Mouse (Mus musculus) spleen, adult 2 months (tissue): ENCODE data around the gene L3mbtl3. TPM values are rescaled to one million over a fixed set of nuclear protein-coding genes. Genes with fewer than 3 reads are reported as not detected.

ENCODE experiments used
- DNase-seq, 2 experiments: peaks; one replicate each; pipeline versions ENCODE4 v3.0.0 to v3.0.0-alpha.2; 2012 to 2021; ENCODE audit warnings: low spot score in 2 of 2, low read depth in 1 of 2
- H3K27ac ChIP-seq: fragments of 200-500 bp; 2 replicates; pipeline ENCODE4 v1.5.1; 2012; ENCODE audit warnings: low read length, inconsistent platforms; ENCODE audit not compliant: insufficient read depth
- H3K27me3 ChIP-seq: fragments of 200-500 bp; 2 replicates; pipeline ENCODE4 v1.6.1; 2012; ENCODE audit warnings: mild to moderate bottlenecking, moderate library complexity, low read length, inconsistent platforms; ENCODE audit not compliant: control insufficient read depth, insufficient read depth
- H3K36me3 ChIP-seq: fragments of 200-500 bp; 2 replicates; pipeline ENCODE4 v1.6.1; 2012; ENCODE audit warnings: mild to moderate bottlenecking, low read length, inconsistent platforms; ENCODE audit not compliant: control insufficient read depth, insufficient read depth
- H3K4me1 ChIP-seq: fragments of 200-500 bp; 2 replicates; pipeline ENCODE4 v1.6.1; 2011; ENCODE audit warnings: inconsistent platforms; ENCODE audit not compliant: control insufficient read depth, insufficient read depth, insufficient read length
- H3K4me3 ChIP-seq: fragments of 200-500 bp; 2 replicates; pipeline ENCODE4 v1.5.1; 2011; ENCODE audit warnings: mild to moderate bottlenecking, inconsistent platforms; ENCODE audit not compliant: insufficient read depth, insufficient read length; ENCODE audit errors: extremely low read depth
- CTCF ChIP-seq: fragments of 200-500 bp; IDR thresholded peaks from 2 replicates; pipeline ENCODE4 v1.5.1; 2011; ENCODE audit warnings: mild to moderate bottlenecking, inconsistent platforms; ENCODE audit not compliant: insufficient read depth, insufficient read length, insufficient replicate concordance; ENCODE audit errors: extremely low read depth
- POLR2A ChIP-seq: fragments of 200-500 bp; IDR thresholded peaks from 2 replicates; pipeline ENCODE4 v1.6.1; 2011; ENCODE audit warnings: low read depth, low read length, inconsistent platforms
- WGBS: fragments of 180-500 bp; shearing (Covaris S2); methylation state at CpG from one replicate; pipeline ENCODE4 v1.1.7; 2018; 5-methylcytosine and 5-hydroxymethylcytosine counted together
- polyA plus RNA-seq: library from polyadenylated mRNA; depleted of rRNA; stranded (reverse); fragments of >200 nt; gene quantifications from 2 replicates; pipeline ENCODE4 v1.2.3, GENCODE M21; 2012

The L3mbtl3 gene
- polyA plus RNA-seq, 1 experiment = 5.4 TPM

- peak in 1 of 2 experiments; percentile 65 for DNase-seq
- no peaks in the 10 kb centered on the region for H3K36me3 ChIP-seq
- WGBS = under 1% methylated on average over 57 of the region's 71 CpGs
- no peaks in the 10 kb centered on the region for H3K27me3 ChIP-seq
- H3K4me3 ChIP-seq = peak overlapping the region; percentile 68
- H3K27ac ChIP-seq = peak overlapping the region; percentile 66
- no peaks in the 10 kb centered on the region; the same call in 1 of the 2 replicates for H3K4me1 ChIP-seq
- TF ChIP-seq POLR2A = no peak; the same call in 1 of the 2 replicates
- no peak for TF ChIP-seq CTCF
These were observed 1.8 kb downstream of the L3mbtl3 start for GRCm38 (mm10) chr10:26373951-26374435.

- H3K27me3 ChIP-seq = no peaks in the 10 kb centered on the region
- H3K27ac ChIP-seq = peak overlapping the region; percentile 66
- H3K4me1 ChIP-seq = no peaks in the 10 kb centered on the region; the same call in 1 of the 2 replicates
- under 1% methylated on average over 51 of the region's 51 CpGs for WGBS
- peak overlapping the region; percentile 68 for H3K4me3 ChIP-seq
- peak; percentile 64; the same call in 1 of the 2 replicates for TF ChIP-seq CTCF
- no peak for TF ChIP-seq POLR2A
- peak; percentile 86 to 87 for DNase-seq
- no peaks in the 10 kb centered on the region for H3K36me3 ChIP-seq
These were observed 2.5 kb downstream of the L3mbtl3 start for GRCm38 (mm10) chr10:26372940-26373931.

- H3K36me3 ChIP-seq = no peaks in the 10 kb centered on the region
- no peak overlapping the region for H3K4me3 ChIP-seq
- H3K27me3 ChIP-seq = no peaks in the 10 kb centered on the region
- H3K4me1 ChIP-seq = no peaks in the 10 kb centered on the region; the same call in 1 of the 2 replicates
- no peak overlapping the region for H3K27ac ChIP-seq
- no peak for TF ChIP-seq POLR2A
- no peak for TF ChIP-seq CTCF
- 87% methylated on average over 7 of the region's 7 CpGs for WGBS
- DNase-seq = no peak
These were observed 4.4 kb downstream of the L3mbtl3 start for GRCm38 (mm10) chr10:26371416-26371815.

GRCm38 (mm10) chr10:26364942-26365341, 10.8 kb downstream of the L3mbtl3 start:
- 74% methylated on average over 2 of the region's 2 CpGs for WGBS
- Histone ChIP-seq H3K27me3 (no peaks in the 10 kb centered on the region), H3K4me1 (peaks cover 8% of the 10 kb centered on the region; the same call in 1 of the 2 replicates), H3K27ac (no peak overlapping the region), H3K36me3 (no peaks in the 10 kb centered on the region; the same call in 1 of the 2 replicates), H3K4me3 (no peak overlapping the region)
- no peak for DNase-seq
- no peak for TF ChIP-seq CTCF
- TF ChIP-seq POLR2A = no peak

- 6% methylated on average over 8 of the region's 8 CpGs for WGBS
- peak overlapping the region; percentile 49; the same call in 1 of the 2 replicates for H3K27ac ChIP-seq
These were observed 11.4 kb downstream of the L3mbtl3 start for GRCm38 (mm10) chr10:26364326-26364856.

GRCm38 (mm10) chr10:26363605-26364004, 12.2 kb downstream of the L3mbtl3 start:
- Histone ChIP-seq H3K4me1 (peaks cover 8% of the 10 kb centered on the region; the same call in 1 of the 2 replicates), H3K4me3 (no peak overlapping the region), H3K27ac (no peak overlapping the region; the same call in 1 of the 2 replicates), H3K36me3 (no peaks in the 10 kb centered on the region; the same call in 1 of the 2 replicates), H3K27me3 (no peaks in the 10 kb centered on the region)
- no peak for DNase-seq
- TF ChIP-seq CTCF (no peak), POLR2A (no peak)
- WGBS = 74% methylated on average over 3 of the region's 3 CpGs

More at GRCm38 (mm10) chr10:26364326-26364856, 11.4 kb downstream of the L3mbtl3 start:
- peaks cover 8% of the 10 kb centered on the region; the same call in 1 of the 2 replicates for H3K4me1 ChIP-seq
- H3K36me3 ChIP-seq = no peaks in the 10 kb centered on the region; the same call in 1 of the 2 replicates
- H3K27me3 ChIP-seq = no peaks in the 10 kb centered on the region
- no peak overlapping the region for H3K4me3 ChIP-seq
- peak in 1 of 2 experiments; percentile 26 for DNase-seq
- TF ChIP-seq CTCF (no peak), POLR2A (no peak)
